Mouse (Mus musculus): ENCODE data around the gene Hoga1. TPM values are rescaled to one million over a fixed set of nuclear protein-coding genes. Genes with fewer than 3 reads are reported as not detected.

Hoga1 gene
- polyA plus RNA-seq, 1 experiment from 2014 or later, result 1.4 TPM

GRCm38 (mm10) chr19:42017399-42018247 is 27.8 kb upstream of the Hoga1 start:
- Histone ChIP-seq H3K4me2 (ENCODE audit: low read length) (no peak overlapping the region), H3K36me3 (ENCODE audit: control insufficient read depth, insufficient read depth, low read length) (no peaks in the 10 kb centered on the region), H3K4me1 (replicated peaks; ENCODE audit: control insufficient read depth, insufficient read depth, low read length) (peaks cover 3% of the 10 kb centered on the region; the same call in 1 of the 2 replicates), H3K4me3 (ENCODE audit: low read depth, low read length) (no peak overlapping the region), H3K27me3 (replicated peaks; ENCODE audit: control insufficient read depth, insufficient read depth, low read length) (no peaks in the 10 kb centered on the region), H3K9me3 (ENCODE audit: control insufficient read depth, low read length) (no peaks in the 10 kb centered on the region), H3K27ac (ENCODE audit: low read depth) (peak overlapping the region; percentile 44), H3K9ac (ENCODE audit: low read length) (no peak overlapping the region)
- DNase-seq (ENCODE audit: low spot score) (no peak), ATAC-seq (replicated peaks; ENCODE audit: low FRiP score, low TSS enrichment, low read depth) (0 out of 2 replicates have a peak, but pooled peaks have one; percentile 36)
- WGBS, result 58% methylated on average over 8 of the region's 8 CpGs

- H3K4me1 ChIP-seq (replicated peaks; ENCODE audit: control insufficient read depth, insufficient read depth, low read length), result peaks cover 3% of the 10 kb centered on the region; the same call in 1 of the 2 replicates
- ATAC-seq (replicated peaks; ENCODE audit: low FRiP score, low TSS enrichment, low read depth), result no peak
- no peaks in the 10 kb centered on the region for H3K9me3 ChIP-seq (ENCODE audit: control insufficient read depth, low read length)
- 47% methylated on average over 4 of the region's 4 CpGs for WGBS
- H3K4me2 ChIP-seq (ENCODE audit: low read length), result no peak overlapping the region
- no peaks in the 10 kb centered on the region for H3K36me3 ChIP-seq (ENCODE audit: control insufficient read depth, insufficient read depth, low read length)
- peak overlapping the region; percentile 44; the same call in 1 of the 2 replicates for H3K27ac ChIP-seq (ENCODE audit: low read depth)
- no peak overlapping the region for H3K4me3 ChIP-seq (ENCODE audit: low read depth, low read length)
- no peak overlapping the region for H3K9ac ChIP-seq (ENCODE audit: low read length)
- DNase-seq (ENCODE audit: low spot score), result no peak
- no peaks in the 10 kb centered on the region for H3K27me3 ChIP-seq (replicated peaks; ENCODE audit: control insufficient read depth, insufficient read depth, low read length)
Observed at GRCm38 (mm10) chr19:42019011-42019522, 26.3 kb upstream of the Hoga1 start.

DNA sequence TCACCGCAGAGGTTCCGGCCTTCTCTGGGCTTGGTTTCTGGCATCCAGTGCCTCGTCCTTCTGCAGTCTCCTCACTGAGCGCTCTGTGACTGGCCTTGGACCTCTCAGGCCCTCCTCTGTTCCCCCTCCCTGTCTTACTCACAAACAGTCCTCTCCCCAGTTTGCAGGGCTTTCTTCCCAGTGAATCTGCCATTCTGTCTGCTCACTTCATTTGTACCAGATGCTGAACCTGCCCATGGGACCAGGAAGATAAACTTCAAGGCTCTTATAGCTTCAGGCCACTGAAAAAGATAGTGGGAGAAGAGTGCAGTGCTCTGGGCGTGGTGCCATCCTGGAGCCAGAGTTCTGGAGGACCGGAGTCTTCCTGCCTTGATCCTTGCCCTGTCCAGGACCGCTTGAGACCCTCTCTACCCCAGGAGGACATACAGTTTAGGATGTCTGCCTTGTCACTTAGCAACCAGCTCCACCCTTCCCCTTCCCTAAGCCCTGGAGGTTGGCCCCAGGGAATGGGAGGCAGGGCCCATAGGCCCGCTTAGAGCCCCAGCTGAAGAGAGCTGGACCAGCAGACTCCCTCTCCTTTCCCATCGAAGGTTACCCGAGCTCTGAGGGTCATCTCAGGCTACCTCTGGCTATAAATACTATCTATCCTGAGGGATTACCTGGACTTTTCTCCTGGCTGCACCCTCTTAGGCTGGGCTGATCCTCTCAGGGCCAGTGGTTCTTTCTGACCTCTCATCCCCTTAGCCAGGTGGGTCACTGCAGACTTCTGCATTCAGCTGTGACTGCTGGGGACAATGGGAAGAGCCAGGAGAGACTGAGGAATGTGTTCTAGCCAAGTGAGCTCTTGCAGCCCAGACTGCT is 23.5 kb upstream of the Hoga1 start:
- no peak for ATAC-seq (replicated peaks; ENCODE audit: low FRiP score, low TSS enrichment, low read depth)
- H3K9ac ChIP-seq (ENCODE audit: low read length), result no peak overlapping the region
- no peak for DNase-seq (ENCODE audit: low spot score)
- no peaks in the 10 kb centered on the region for H3K9me3 ChIP-seq (ENCODE audit: control insufficient read depth, low read length)
- no peaks in the 10 kb centered on the region for H3K27me3 ChIP-seq (replicated peaks; ENCODE audit: control insufficient read depth, insufficient read depth, low read length)
- 80% methylated on average over 10 of the region's 10 CpGs for WGBS
- peaks cover 3% of the 10 kb centered on the region; the same call in 1 of the 2 replicates for H3K4me1 ChIP-seq (replicated peaks; ENCODE audit: control insufficient read depth, insufficient read depth, low read length)
- no peak overlapping the region for H3K4me2 ChIP-seq (ENCODE audit: low read length)
- no peaks in the 10 kb centered on the region for H3K36me3 ChIP-seq (ENCODE audit: control insufficient read depth, insufficient read depth, low read length)
- H3K27ac ChIP-seq (ENCODE audit: low read depth), result no peak overlapping the region
- no peak overlapping the region for H3K4me3 ChIP-seq (ENCODE audit: low read depth, low read length)

GRCm38 (mm10) chr19:42022542-42022848 is 22.9 kb upstream of the Hoga1 start:
- ATAC-seq (replicated peaks; ENCODE audit: low FRiP score, low TSS enrichment, low read depth) (no peak), DNase-seq (ENCODE audit: low spot score) (no peak)
- H3K4me3 ChIP-seq (ENCODE audit: low read depth, low read length), result no peak overlapping the region
- H3K27me3 ChIP-seq (replicated peaks; ENCODE audit: control insufficient read depth, insufficient read depth, low read length), result no peaks in the 10 kb centered on the region
- 0 out of 2 replicates have a peak, but pooled peaks cover under 1% of the 10 kb centered on the region for H3K4me1 ChIP-seq (replicated peaks; ENCODE audit: control insufficient read depth, insufficient read depth, low read length)
- H3K9ac ChIP-seq (ENCODE audit: low read length), result no peak overlapping the region
- WGBS, result 75% methylated on average over 2 of the region's 2 CpGs
- H3K4me2 ChIP-seq (ENCODE audit: low read length), result no peak overlapping the region
- H3K36me3 ChIP-seq (ENCODE audit: control insufficient read depth, insufficient read depth, low read length), result no peaks in the 10 kb centered on the region
- H3K9me3 ChIP-seq (ENCODE audit: control insufficient read depth, low read length), result no peaks in the 10 kb centered on the region
- H3K27ac ChIP-seq (ENCODE audit: low read depth), result no peak overlapping the region

DNA sequence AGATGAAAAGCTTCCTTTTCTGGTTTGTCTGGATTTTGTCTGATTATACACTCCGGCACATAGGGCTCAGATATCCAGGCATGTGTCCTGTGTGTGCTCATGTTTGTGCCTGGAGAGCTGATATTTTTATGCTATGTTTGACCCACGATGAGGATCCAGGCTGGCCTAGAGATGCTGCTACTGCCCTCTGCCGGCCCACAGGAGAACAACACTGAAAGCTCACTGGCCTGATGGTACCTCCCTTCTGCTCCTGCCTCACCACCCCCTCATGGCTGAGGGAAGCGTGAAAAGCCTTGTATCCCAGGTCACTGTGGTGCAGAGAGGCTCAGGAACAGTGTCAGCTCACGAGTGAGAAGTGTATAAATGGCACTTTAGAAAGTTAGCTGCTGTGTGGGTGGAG is 19.3 kb upstream of the Hoga1 start:
- WGBS, result under 1% methylated on average over 5 of the region's 5 CpGs

GRCm38 (mm10) chr19:42031112-42031511 is 14.3 kb upstream of the Hoga1 start:
- H3K4me3 ChIP-seq (ENCODE audit: low read depth, low read length), result no peak overlapping the region
- no peak overlapping the region for H3K4me2 ChIP-seq (ENCODE audit: low read length)
- no peak for DNase-seq (ENCODE audit: low spot score)
- no peaks in the 10 kb centered on the region for H3K9me3 ChIP-seq (ENCODE audit: control insufficient read depth, low read length)
- WGBS, result 84% methylated on average over 5 of the region's 5 CpGs
- no peak for ATAC-seq (replicated peaks; ENCODE audit: low FRiP score, low TSS enrichment, low read depth)
- no peak overlapping the region for H3K27ac ChIP-seq (ENCODE audit: low read depth)
- H3K27me3 ChIP-seq (replicated peaks; ENCODE audit: control insufficient read depth, insufficient read depth, low read length), result no peaks in the 10 kb centered on the region
- no peaks in the 10 kb centered on the region; the same call in 1 of the 2 replicates for H3K36me3 ChIP-seq (ENCODE audit: control insufficient read depth, insufficient read depth, low read length)
- H3K9ac ChIP-seq (ENCODE audit: low read length), result no peak overlapping the region
- H3K4me1 ChIP-seq (replicated peaks; ENCODE audit: control insufficient read depth, insufficient read depth, low read length), result 0 out of 2 replicates have a peak, but pooled peaks cover 4% of the 10 kb centered on the region

More for the DNA sequence above, 19.3 kb upstream of the Hoga1 start:
- Histone ChIP-seq H3K27ac (ENCODE audit: low read depth) (no peak overlapping the region), H3K4me2 (ENCODE audit: low read length) (no peak overlapping the region), H3K4me1 (replicated peaks; ENCODE audit: control insufficient read depth, insufficient read depth, low read length) (no peaks in the 10 kb centered on the region), H3K9me3 (ENCODE audit: control insufficient read depth, low read length) (no peaks in the 10 kb centered on the region), H3K36me3 (ENCODE audit: control insufficient read depth, insufficient read depth, low read length) (no peaks in the 10 kb centered on the region), H3K4me3 (ENCODE audit: low read depth, low read length) (no peak overlapping the region), H3K27me3 (replicated peaks; ENCODE audit: control insufficient read depth, insufficient read depth, low read length) (no peaks in the 10 kb centered on the region), H3K9ac (ENCODE audit: low read length) (no peak overlapping the region)
- DNase-seq (ENCODE audit: low spot score), result peak; percentile 90
- ATAC-seq (replicated peaks; ENCODE audit: low FRiP score, low TSS enrichment, low read depth), result peak; percentile 68; the same call in 1 of the 2 replicates

DNA sequence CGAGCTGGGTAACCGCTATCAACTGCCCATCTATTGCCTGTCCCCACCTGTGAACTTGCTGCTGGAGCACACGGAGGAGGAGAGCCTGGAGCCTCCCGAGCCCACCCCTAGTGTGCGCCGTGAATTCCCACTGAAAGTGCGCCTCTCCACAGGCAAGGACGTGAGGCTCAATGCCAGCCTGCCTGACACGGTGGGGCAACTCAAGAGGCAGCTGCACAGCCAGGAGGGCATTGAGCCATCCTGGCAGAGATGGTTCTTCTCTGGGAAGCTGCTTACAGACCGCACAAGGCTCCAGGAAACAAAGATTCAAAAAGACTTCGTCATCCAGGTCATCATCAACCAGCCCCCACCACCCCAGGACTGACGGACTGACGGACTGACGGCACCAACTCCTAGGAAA is 11.8 kb upstream of the Hoga1 start:
- H3K9me3 ChIP-seq (ENCODE audit: control insufficient read depth, low read length), result no peaks in the 10 kb centered on the region
- H3K27ac ChIP-seq (ENCODE audit: low read depth), result no peak overlapping the region
- H3K27me3 ChIP-seq (replicated peaks; ENCODE audit: control insufficient read depth, insufficient read depth, low read length), result no peaks in the 10 kb centered on the region
- no peaks in the 10 kb centered on the region; the same call in 1 of the 2 replicates for H3K36me3 ChIP-seq (ENCODE audit: control insufficient read depth, insufficient read depth, low read length)
- H3K4me3 ChIP-seq (ENCODE audit: low read depth, low read length), result no peak overlapping the region
- H3K4me1 ChIP-seq (replicated peaks; ENCODE audit: control insufficient read depth, insufficient read depth, low read length), result 0 out of 2 replicates have a peak, but pooled peaks cover 4% of the 10 kb centered on the region
- WGBS, result 85% methylated on average over 14 of the region's 14 CpGs
- DNase-seq (ENCODE audit: low spot score) (no peak), ATAC-seq (replicated peaks; ENCODE audit: low FRiP score, low TSS enrichment, low read depth) (no peak)
- no peak overlapping the region for H3K4me2 ChIP-seq (ENCODE audit: low read length)
- H3K9ac ChIP-seq (ENCODE audit: low read length), result no peak overlapping the region

DNA sequence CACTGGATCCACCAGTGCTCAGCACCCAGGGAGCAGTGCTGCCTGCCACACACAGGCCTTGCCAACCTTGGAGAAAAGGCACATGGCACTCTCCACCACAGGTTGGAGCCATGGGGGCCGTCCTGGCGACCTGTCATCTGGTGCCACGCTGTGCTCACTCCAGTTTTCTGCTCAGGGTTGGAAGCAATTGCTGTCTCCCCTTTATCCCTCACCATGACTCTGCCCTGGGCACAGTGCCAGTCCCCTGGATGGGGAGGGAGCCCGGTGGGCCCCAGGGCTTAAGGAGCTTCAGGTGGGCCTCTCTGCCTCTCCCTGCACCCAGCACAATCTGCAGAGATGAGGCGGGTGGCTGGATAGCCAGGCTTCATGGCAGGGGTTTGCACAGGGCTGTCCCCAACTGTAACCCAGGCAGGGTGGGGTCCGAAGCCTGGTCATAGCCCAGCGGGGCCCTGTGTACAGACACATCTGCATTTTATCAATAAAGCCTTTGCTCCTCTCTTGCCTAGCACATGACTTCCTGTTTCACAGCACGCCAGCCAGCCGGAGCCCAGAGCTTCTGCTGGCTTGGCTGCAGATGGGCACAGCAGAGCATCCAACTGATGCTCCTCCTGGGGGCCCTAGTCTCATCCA is 11.1 kb upstream of the Hoga1 start:
- Histone ChIP-seq H3K36me3 (ENCODE audit: control insufficient read depth, insufficient read depth, low read length) (no peaks in the 10 kb centered on the region; the same call in 1 of the 2 replicates), H3K4me1 (replicated peaks; ENCODE audit: control insufficient read depth, insufficient read depth, low read length) (0 out of 2 replicates have a peak, but pooled peaks cover 4% of the 10 kb centered on the region), H3K4me3 (ENCODE audit: low read depth, low read length) (no peak overlapping the region), H3K27ac (ENCODE audit: low read depth) (no peak overlapping the region), H3K9me3 (ENCODE audit: control insufficient read depth, low read length) (no peaks in the 10 kb centered on the region), H3K4me2 (ENCODE audit: low read length) (no peak overlapping the region), H3K9ac (ENCODE audit: low read length) (no peak overlapping the region), H3K27me3 (replicated peaks; ENCODE audit: control insufficient read depth, insufficient read depth, low read length) (no peaks in the 10 kb centered on the region)
- ATAC-seq (replicated peaks; ENCODE audit: low FRiP score, low TSS enrichment, low read depth) (peak; percentile 24; the same call in 1 of the 2 replicates), DNase-seq (ENCODE audit: low spot score) (no peak)
- 67% methylated on average over 9 of the region's 9 CpGs for WGBS

Data from intestine, embryonic 14.5 days (tissue).